Mouse (Mus musculus) cerebellum, adult 11 months (tissue): ENCODE data around the gene Pou2f1.

Source experiments
- DNase-seq: peaks from one replicate; pipeline ENCODE4 v3.0.0; 2022

Gene Pou2f1

DNA sequence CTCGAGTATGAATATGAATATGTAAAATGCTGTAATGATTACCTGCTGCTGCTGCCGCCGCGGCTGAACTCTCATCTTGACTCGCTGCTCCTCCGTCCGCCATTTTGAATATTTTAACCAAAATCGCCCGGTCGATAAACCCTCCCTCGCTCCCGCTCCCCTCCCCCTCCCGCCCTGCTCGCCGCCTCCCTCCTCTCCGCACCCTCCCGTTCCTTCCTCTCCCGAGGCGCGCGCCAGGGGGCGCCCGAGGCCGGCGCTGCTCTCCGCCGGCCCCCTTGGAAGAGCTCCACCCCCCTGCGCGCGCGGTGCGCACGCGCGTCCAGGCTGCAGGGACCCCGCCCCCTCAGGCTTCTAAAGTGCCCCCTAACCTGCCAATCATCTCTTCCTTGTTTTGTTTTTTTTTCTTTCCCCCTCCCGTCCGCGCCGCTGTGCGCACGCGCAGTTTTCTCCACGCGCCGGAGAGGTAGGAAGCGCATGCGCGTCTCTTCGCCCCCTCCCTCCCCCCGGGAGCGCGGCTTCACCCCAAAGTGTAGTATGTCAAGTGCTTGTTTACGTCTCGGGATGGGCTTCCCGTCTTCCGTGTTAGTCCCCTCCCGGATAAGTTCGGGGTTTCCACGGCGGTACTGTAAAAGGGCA is at the start of gene Pou2f1:
Gene Pou2f1, minus strand, starts transcription at position 159 of the 636 bp plus-strand sequence.
- DNase-seq, result peak; percentile 98

DNA sequence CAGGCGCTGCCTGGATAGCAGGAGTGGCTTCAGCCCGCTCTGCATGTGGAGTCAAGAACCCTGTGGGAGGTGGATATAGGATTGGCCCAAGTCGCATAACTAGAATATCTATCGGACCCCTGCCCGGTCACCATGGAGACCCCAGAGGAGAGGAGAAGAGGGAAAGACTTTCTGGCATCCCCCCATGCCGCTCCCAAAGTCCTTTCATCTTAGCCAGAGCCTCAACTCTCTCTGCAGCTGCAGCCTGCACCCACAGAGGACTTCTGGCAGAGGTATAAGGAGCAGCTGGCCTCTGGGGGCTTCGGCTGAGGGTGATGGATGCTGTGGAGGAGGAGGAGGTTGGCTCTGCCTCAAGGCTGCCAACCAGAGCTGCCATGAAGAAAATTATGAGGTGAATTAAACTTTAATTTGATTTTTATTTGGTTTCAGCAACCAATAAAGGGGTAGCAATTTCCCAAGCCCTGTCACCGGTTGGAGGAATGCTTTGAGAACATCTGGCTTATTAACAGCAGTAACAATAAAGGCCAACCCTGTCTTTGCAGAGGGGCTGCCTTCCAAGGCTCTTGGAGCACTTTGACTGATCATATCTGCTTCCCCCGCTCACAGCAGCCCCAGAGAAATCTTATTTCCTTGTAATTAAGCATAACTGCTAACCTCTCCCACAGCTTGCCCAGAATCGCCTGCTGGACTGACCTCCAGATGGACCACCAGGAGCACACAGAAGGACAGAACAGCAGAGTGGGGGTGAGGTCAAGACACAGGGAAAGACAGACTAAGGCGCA is 46.8 kb upstream of the Pou2f1 start:
- DNase-seq, result no peak

DNA sequence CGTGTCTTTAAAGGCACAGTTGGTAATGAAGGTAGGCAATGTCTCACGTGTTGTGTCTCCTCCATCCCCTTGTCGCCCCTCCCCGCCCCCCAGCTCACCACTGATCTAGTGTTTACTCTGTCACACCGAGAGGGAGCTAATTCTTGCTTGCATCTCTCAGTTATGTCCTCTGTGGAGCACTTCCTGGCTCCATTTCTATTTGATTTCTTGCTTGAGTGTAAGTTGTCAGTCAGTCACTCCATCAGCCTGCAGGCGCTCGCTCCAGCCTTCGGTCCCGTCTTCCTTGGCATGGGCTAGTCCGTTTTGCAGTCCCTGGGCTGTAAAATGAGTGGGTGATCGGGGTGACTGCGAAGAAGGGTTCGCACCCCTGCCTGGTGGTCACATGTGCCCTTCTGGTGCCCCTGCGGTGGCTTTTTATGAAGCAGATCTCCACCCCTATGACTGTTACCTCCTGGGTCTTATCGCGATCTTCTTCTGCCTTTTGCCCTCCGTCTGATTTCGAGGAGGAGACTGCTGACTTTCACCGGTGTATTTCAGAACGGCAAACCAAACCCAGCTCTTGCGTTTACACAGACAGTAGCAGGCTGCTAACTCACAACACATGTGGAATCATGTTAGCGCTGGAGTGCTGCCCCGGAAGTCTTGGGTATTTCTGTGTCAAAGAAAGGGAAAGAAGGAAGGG is 45.9 kb upstream of the Pou2f1 start:
- DNase-seq, result no peak

DNA sequence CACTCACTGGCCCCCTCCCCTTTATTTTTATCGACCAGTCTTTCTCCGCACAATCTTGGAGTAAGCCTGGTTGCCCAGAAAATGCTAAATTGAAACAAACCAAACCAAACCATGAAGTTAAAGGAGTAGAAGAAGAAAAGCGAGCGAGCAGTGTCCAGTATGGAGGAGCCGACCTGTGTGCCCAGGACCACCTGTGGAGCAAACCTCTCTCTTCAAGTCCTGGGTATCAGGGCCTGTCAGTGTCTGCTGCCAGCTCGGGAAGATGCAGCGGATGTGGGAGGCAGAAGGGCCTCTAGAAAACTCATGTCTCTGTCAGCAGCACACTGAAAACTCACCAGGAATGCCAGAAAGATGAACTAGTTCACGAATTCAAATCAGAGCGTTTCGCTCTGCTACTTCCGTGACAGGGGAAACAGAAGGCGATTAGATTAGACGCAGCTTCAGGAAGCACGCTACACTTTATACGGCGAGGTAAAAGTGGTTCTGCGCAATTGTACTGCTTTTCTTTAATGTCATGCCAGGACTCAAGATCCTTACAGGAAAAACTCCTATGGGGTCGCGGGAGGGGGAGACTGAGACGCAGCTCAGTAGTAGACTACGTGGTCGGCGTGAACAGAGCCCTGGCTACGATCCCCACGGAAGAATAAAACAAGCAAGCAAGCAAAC is 45.2 kb upstream of the Pou2f1 start:
- DNase-seq, result no peak

DNA sequence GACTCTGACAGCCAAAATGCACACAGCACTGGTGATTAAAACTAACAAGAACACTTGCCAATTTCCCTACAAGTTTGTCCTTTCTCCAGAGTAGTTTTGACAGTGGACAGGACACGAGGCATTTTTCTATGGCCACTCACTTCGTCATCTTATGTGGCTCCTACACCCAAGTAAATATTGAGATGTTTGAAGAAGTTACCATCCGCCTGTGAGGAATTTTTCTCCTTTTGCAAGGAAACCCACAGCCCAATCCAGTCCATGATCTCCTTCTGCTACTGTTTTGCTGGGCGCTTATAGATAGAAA is 43.4 kb upstream of the Pou2f1 start:
- DNase-seq, result no peak

DNA sequence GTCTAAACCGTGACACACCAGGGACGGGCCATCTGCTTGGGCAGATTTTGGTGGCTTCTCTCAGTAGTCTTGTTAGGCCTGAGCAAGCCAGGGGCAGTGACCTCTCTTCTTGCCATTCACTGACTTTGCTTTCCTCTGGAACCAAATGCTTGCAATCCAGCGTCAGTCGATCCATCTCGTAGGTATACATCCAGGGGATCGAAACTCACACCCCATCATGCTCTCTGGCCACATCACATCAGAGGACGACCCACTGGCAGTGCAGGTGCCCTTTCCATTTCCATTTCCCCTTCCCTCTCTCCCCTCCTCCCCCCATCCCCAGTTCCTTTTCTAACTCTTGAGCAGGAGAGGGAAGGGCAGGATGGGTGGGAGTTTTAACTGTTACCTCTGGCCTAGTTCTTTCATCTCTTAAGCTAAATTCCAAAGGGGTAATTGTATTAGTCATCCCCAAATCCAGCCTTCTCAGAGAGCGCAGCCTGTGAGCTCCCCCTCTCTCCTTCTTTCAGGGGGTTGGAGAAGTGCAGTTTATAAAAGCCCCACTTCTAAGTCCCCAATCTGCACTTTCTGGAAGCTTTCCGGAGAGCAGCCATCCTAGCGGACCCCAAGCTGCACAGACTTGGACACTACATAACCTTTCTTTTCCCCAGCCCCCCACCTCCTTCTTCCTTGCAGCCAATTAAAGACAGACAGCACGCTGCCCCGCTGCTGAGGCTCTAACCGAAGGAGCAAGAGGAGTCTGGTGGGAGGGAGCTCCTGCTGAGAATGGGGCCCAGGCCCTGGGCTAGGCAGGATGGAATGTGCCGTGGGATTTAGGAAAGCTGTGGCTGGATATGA is 42.8 kb upstream of the Pou2f1 start:
- DNase-seq, result no peak

DNA sequence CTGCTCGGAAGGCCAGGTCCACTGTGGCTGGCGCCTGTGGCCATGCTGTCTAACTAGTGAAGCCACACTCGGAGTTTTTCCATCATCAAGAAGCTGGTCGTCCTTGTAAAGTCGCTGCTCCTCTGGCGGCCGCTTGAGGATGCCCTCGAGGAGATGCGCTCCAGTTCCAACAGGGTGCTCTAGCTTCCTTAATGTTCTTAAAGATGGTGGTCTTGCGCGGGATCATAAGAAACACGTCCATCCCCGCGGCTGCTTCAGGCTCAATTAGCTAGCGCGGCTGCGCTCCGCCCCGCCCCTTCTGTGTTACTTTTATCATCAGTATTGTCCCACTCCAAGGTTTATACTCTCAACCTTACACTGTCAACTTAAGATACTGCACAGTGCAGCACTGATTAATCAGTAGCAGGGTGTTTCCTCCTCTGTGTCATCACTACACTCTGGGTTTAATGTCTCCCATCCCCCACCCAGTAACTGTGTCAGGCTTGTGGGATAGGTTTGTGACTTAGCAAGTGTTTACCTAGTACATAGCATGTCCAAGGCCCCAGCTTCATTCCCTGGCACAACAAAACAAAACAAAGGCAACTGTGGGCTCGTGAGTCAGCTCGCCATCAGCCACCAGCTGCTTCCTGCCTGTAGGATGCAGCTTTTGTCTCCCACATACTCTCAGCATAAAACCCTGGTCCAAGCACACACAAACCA is 41.1 kb upstream of the Pou2f1 start:
- no peak for DNase-seq

DNA sequence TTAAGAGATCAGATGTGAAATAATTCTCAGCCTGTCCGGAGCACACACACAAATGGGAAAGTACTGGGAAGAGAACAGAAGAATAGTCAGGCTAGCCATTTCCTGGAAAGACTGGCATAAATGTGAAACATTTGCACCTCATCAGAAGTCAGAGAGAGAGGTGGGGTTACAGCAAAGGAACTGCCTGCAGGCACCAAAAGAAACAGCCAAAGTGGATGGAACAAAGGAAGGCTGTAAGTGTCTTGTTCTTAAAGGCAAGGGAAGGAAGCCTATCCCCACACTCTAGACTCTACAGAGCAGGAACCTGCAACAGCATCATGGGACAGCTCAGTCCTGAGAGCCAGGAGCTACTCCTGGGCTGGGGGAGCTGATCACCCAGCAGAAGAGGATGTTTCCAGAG is 39.0 kb upstream of the Pou2f1 start:
- no peak for DNase-seq

DNA sequence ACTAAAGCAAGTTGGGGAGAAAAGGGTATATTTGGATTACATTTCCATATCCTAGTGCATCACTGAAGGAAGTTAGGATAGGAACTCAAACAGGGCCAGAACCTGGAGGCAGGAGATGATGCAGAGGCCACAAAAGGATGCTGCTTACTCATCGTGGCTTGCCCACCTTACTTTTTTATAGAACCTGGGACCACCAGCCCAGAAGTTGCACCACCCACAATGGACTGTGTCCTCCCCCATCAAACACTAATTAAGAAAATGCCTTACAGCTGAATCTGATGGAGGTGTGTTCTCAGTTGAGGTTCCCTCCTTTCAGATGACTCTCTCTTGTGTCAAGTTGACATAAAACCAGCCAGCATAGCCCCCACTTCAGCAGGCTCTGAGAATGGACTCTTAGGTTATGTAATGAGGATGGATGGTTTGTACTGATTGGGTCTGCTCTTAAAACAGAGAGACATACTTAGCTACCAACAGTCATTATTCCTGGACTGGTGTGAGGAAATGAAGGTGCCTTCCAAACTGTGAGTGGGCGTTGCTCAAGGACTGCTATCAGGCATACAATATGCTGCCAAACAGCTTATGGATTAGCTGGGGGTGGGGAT is 36.4 kb upstream of the Pou2f1 start:
- no peak for DNase-seq

DNA sequence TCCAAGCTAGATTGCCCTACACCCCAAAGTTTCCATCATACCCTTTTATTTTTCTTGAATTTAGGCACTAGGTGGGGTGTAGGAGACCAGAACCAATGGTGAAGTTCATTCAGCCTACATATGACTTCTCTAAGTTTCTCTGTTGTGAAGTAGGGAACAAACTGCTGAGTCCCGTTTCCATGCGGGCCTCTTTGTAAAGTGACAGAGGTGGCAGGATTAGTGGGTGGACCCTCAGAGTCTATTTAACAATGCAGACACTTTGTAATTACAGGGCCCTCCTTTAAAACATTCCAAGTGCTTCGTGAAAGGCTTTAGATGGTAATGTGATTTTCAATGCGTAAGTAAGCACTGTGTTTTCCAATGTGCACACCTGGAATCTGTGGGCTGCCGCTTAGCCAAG is 32.6 kb upstream of the Pou2f1 start:
- no peak for DNase-seq

DNA sequence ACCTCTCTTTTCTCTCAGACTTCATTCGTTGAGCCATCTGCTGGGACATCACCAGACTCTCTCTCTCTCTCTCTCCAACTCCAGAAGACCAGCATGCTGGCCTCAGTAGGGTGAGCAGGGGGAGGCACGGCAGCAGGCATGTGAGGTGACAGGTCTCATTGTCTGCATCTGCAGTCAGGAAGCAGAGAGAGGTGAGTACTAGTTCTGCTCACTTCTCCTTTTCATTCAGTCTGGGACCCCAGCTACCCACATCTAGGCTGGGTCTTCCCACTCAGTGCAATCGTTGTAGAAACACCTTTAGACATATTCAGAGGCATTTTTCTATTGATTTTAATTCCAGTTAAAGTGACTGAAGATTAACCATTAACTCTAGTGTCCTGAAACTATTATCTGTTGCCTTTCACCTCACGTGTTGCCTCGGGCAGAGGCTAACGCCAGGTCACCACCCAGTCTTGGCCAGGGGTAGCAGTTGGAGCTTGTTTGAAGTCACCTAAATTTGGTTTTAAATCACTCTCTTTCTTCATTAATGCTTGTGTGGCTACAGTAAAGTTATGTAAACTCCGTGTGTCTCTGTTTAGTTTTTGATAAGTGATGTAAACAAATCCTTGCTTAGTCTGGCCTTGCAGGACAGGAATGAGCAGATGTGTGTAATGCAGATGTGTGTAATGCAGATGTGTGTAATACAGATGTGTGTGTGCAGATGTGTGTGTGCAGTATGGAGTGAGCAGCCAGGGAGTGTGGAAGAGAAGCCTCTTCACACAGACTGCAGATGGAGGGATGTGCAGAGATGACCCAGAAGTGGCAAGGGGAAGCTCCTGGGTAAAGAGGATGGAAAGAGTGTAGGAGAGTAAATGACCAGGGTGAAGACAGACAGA is 29.4 kb upstream of the Pou2f1 start:
- no peak for DNase-seq

DNA sequence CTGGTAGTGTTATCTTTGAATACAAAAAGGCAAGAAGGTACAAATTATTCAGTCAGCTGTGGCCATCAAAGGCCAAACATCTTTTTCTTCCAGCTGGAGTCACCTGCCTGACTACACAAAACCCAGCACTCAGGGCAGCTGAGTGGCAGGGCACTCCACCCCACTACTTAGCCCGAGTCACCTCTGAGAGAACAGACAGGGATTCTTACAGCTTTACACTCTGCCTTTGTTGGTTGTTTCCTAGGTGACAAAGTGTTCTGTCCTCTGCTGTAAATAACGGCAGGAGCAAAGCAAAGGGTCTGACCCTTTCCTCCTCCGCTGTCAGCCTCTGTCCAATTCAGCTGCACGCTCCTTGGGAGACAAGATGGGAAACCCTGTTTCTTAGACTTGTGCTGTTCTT is 21.5 kb upstream of the Pou2f1 start:
- DNase-seq, result no peak

DNA sequence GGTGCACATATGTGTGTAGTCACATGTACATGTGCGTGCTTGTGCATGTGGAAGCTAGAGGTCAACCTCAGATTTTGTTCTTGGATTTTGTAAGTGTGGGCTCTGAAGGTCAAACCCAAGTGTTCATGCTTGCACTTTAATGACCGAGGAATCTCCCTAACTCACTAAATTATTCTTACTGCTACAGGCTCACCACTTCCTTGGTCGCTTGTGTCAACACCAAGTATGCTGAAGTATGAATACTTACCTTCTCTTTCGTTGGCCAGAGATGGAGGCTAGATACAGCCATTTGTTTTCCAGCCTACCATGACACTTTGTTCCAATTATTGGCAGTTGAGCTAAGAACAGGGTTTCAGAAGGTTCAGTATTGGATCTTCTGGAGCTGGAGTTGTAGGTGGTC is 14.7 kb upstream of the Pou2f1 start:
- DNase-seq, result no peak

DNA sequence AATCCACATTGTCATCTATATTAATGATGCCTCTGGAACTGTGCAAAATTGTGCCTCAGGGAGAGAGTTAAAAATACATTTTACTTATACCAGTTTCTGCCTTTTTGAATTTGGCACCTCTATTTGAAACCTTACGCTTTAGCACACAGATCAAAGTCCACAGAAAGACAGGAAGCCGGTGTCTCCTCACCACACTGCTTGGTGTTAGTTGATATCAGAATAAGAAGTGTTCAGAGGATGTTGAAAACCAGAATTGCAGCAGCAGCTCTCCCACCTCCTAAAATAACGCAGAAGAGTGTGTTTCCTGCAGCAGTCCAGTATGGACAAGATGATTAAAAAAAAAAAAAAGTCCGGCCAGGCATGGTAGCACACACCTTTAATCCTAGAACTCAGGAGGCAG is 13.8 kb upstream of the Pou2f1 start:
- no peak for DNase-seq

DNA sequence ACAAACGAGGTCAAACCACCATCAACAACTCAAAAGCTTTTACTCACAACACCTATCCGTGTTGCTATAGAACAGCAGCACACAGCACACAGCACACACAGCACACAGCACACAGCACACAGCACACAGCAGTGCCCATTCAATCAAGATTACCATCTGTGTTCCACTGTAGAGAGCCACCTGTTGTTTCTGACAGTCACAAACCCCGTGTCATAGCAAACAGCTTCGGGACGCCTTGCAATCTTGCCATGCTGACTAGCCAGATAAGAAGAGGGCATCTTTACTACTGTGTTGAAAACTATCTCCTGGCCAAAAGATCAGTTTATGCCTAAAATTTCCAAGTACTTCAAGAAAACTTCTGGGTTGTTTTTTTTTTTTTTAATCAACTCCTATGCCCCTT is 12.1 kb upstream of the Pou2f1 start:
- no peak for DNase-seq

DNA sequence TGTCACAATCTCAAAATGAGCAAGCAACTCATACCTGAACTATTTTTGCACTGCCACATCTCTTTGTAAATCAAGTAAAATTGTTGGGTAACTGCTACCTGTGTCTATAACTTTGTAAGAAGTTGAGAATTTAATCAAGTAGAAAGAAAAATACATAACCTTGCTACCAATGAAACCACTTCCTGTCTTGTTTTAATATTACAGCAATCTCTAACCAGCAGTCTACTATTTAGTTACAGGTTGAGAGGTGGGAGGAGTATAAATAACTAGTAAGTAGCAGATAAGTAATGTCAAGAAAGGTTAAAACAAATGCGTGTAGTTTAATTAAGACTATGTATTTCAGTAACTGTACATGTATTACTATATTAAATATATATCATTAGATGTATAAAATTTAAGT is 7.6 kb upstream of the Pou2f1 start:
- no peak for DNase-seq

DNA sequence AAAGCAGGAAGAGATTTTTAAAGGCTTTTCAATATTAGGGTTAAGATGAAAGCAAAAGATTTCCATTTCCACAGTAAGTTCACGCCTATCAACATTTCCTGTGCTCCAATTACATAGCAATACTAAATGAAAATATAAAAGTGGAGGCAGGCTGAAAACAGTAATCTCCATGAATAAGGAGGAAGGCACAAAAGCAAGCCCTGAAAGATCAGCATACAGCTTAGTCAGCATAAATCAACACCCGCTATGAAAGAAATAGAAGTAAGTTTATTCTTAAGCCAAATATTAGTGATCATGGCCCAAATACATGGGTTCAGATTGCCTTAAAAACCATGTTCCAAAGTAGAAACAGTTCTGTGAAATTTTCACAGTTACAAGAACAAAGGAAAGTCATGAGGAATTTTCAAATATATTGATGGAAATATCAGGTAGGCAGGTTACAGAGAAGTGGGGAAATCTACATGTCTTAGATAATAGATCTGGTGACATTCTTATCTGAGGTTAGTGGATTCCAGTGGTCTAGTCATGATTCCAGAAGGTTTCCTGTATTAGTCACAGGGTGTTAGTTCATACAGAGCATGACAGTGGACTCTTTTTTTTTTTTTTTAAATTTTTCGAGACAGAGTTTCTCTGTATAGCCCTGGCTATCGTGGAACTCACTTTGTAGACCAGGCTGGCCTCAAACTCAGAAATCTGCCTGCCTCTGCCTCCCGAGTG is 6.3 kb upstream of the Pou2f1 start:
- DNase-seq, result no peak

DNA sequence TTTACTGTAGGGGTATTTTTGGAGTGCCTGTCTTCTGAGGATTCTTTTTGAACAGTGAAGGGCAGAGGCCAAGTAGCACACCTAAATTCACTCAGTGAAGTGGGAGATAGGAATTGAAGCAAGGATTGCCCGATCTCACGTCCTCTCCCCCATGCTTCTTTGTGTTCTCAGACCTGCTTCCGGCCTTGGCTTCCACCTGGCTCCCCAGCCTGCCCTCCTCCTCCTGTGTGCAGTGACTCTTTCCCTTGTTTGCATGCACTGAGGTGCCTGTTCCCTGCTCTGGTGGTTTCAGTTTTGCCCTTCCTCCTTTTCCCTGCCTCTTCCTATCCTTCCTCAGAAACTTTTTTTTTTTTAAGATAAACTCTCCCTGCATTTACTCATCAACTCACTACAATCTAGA is 4.5 kb upstream of the Pou2f1 start:
- DNase-seq, result no peak

DNA sequence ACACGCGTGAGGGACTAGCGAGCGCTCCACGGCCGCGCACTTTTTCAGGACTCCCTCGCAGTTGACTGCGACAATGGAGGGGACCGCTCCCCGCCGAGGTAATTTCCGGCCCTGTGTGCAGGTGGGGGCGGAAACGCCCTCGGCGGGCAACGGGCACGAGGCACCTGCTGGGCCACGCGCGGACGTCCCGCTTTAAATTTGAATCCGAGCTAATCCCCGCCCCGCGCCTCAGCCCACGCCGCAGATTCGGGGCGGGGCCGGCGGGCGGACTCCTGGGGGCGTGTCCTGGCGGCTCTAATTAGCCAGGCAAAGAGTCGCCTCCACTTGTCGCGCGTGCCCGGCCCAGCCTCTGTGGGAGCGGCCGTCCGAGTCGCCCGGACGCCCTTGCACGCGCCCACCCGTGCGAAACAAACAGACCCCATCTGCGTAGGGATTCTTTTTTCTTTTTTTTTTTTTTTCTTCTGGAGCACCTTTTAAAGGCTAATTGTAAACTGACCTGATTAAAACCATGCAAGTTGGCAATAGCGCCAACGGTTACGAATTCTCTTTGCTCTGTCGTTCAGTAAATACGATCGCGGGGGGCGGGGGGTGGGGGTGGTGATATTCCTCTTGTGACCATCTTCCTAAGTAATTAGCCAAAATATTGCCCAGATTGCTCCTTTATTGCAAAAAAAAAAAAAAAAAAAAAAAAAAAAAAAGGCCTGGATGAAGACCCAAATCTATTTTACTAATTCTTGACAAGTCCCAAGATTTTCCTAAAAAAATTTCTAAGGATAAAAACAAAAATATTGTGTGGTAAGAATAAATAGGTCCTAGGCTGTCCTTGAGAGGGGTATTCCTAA is 924 bp upstream of the Pou2f1 start:
- DNase-seq, result peak; percentile 97
